Mouse (Mus musculus) heart, embryonic 14.5 days (tissue): ENCODE measurements around the gene Npm3. TPM values are rescaled to one million over a fixed set of nuclear protein-coding genes. Genes with fewer than 3 reads are reported as not detected.

Experiments
- ATAC-seq: fragments of 200-750 bp; cut with Nextera tagmentation; 2 replicates; pipeline ENCODE4 v1.8.0; 2017; ENCODE audit warnings: low read depth, moderate TSS enrichment; ENCODE audit not compliant: insufficient number of reproducible peaks, insufficient read depth, low FRiP score
- H3K27ac ChIP-seq, 2 experiments: fragments of 200-500 bp in 1 of 2; fragments of 300-500 bp in 1 of 2; sonication (generic) in 1 of 2; replicated peaks in 1 of 2; 2 replicates each; pipeline ENCODE4 v1.5.1; 2012 to 2014; ENCODE audit warnings: low read depth in 2 of 2, low read length in 2 of 2, control low read depth in 1 of 2, mild to moderate bottlenecking in 1 of 2, mixed read lengths in 1 of 2; ENCODE audit not compliant: control insufficient read depth in 1 of 2, insufficient read depth in 1 of 2
- H3K27me3 ChIP-seq: fragments of 300-500 bp; sonication (generic); 2 replicates; pipeline ENCODE4 v1.6.1; 2014; ENCODE audit warnings: mild to moderate bottlenecking, low read length, control low read depth; ENCODE audit not compliant: control insufficient read depth, insufficient read depth
- H3K36me3 ChIP-seq: fragments of 300-500 bp; sonication (generic); 2 replicates; pipeline ENCODE4 v1.6.1; 2014; ENCODE audit warnings: mild to moderate bottlenecking, control low read depth, low read length, mixed read lengths; ENCODE audit not compliant: control insufficient read depth, insufficient read depth
- H3K4me1 ChIP-seq, 2 experiments: fragments of 200-500 bp in 1 of 2; fragments of 300-500 bp in 1 of 2; sonication (generic) in 1 of 2; 2 replicates each; pipeline ENCODE4 v1.6.1; 2012 to 2014; ENCODE audit warnings: low read length in 2 of 2, control low read depth in 1 of 2, mixed read lengths in 1 of 2; ENCODE audit not compliant: control insufficient read depth in 2 of 2, insufficient read depth in 2 of 2
- H3K4me2 ChIP-seq: fragments of 300-500 bp; sonication (generic); 2 replicates; pipeline ENCODE4 v1.6.1; 2014; ENCODE audit warnings: mild to moderate bottlenecking, low read length
- H3K4me3 ChIP-seq, 2 experiments: fragments of 200-500 bp in 1 of 2; fragments of 300-500 bp in 1 of 2; sonication (generic) in 1 of 2; 2 replicates each; pipeline ENCODE4 v1.5.1; 2012 to 2014; ENCODE audit warnings: low read length in 2 of 2, mild to moderate bottlenecking in 2 of 2, control low read depth in 1 of 2, low read depth in 1 of 2, moderate library complexity in 1 of 2; ENCODE audit not compliant: control insufficient read depth in 1 of 2, insufficient read depth in 1 of 2
- H3K9ac ChIP-seq: fragments of 300-500 bp; sonication (generic); 2 replicates; pipeline ENCODE4 v1.6.1; 2014; ENCODE audit warnings: mild to moderate bottlenecking, low read length
- H3K9me3 ChIP-seq: fragments of 300-500 bp; sonication (generic); 2 replicates; pipeline ENCODE4 v1.6.1; 2016; ENCODE audit warnings: low read length, control low read depth; ENCODE audit not compliant: control insufficient read depth
- WGBS: fragments of 180-500 bp; shearing (Covaris S2); extraction: QIAGEN DNeasy Blood & Tissue Kit; methylation state at CpG from one replicate; pipeline ENCODE4 v1.1.7; 2014; 5-methylcytosine and 5-hydroxymethylcytosine counted together
- polyA plus RNA-seq: library from polyadenylated mRNA; unstranded; fragments of >200 nt; fragmentation: Nextera tagmentation; extraction: Ambion mirVana; gene quantifications from 2 replicates; pipeline ENCODE4 v1.2.1, GENCODE M21; 2014

The Npm3 gene
- polyA plus RNA-seq, 1 experiment from 2014 or later, result 10.2 TPM

DNA sequence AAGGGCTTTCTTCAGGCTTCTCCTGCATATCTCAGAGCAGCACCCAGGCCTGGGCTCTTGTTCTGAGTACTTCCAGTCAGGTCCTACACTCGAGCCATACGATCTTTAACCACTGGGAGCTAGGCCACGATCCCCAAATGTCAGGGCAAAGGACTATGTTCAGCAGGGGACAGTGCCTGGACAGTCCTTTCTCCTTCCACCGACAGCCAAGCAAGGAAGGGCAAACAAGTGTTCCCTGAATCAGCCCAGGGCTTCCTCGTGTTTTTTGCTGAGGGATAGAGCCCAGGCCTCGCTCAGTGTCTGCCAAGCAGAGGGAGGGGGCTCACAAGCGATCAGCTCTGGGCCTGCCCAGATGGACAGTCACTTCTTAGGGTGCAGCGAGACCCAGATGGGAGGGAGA, 19.3 kb downstream of the Npm3 start:
- peaks cover 0 to 3% of the 10 kb centered on the region in 2 experiments; a peak in 2 of 4 replicates for H3K4me1 ChIP-seq
- H3K27ac ChIP-seq, result no peak overlapping the region
- no peak for ATAC-seq
- H3K36me3 ChIP-seq, result no peaks in the 10 kb centered on the region
- WGBS, result 72% methylated on average over 8 of the region's 8 CpGs
- H3K4me2 ChIP-seq, result no peak overlapping the region
- no peaks in the 10 kb centered on the region for H3K9me3 ChIP-seq
- H3K4me3 ChIP-seq, result no peak overlapping the region
- H3K27me3 ChIP-seq, result peaks cover 32% of the 10 kb centered on the region
- H3K9ac ChIP-seq, result no peak overlapping the region

GRCm38 (mm10) chr19:45727231-45727630, 22.2 kb downstream of the Npm3 start:
- WGBS, result 67% methylated on average over 10 of the region's 10 CpGs
- H3K27me3 ChIP-seq, result peaks cover 5% of the 10 kb centered on the region; the same call in 1 of the 2 replicates

DNA sequence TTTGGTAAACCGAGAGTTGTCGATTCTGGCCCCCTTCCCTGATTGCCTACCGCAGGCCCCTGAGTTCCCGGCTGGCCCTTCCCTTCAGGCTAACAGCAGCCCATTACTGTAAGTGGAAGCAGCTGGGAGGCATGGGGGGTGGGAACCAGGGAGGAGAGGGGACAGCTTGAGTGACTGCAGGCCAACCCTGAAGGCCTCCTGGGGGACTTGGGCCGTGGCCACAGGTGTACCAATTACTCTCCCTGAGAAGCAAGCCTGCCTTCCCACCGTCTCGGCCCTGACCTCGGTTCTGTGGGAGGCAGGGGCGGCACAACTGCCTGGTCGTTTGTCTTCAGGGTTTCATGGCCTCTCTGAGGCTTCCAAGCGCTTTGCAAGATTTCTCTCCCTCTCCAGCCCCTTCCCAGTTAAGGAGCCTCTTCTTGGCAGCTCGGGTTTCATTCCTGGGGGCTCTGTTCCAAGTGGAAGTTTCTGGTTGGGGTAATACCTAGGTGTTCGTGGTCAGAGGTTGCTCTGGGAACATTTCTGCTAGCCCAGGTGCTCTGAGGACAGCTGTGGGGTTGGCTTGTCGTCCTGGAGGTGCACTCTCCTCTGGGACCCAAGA, 23.6 kb downstream of the Npm3 start:
- no peak overlapping the region for H3K4me2 ChIP-seq
- no peak overlapping the region for H3K9ac ChIP-seq
- no peaks in the 10 kb centered on the region for H3K27me3 ChIP-seq
- no peak overlapping the region for H3K4me3 ChIP-seq
- H3K4me1 ChIP-seq, result no peaks in the 10 kb centered on the region; a peak in 1 of 4 replicates
- no peaks in the 10 kb centered on the region for H3K9me3 ChIP-seq
- H3K27ac ChIP-seq, result no peak overlapping the region
- WGBS, result 45% methylated on average over 14 of the region's 14 CpGs
- H3K36me3 ChIP-seq, result no peaks in the 10 kb centered on the region
- ATAC-seq, result no peak

More at GRCm38 (mm10) chr19:45727231-45727630, 22.2 kb downstream of the Npm3 start:
- Histone ChIP-seq H3K4me2 (no peak overlapping the region), H3K4me1 (no peaks in the 10 kb centered on the region; a peak in 1 of 4 replicates), H3K9ac (no peak overlapping the region), H3K36me3 (no peaks in the 10 kb centered on the region), H3K4me3 (no peak overlapping the region), H3K9me3 (no peaks in the 10 kb centered on the region), H3K27ac (no peak overlapping the region)
- ATAC-seq, result no peak

DNA sequence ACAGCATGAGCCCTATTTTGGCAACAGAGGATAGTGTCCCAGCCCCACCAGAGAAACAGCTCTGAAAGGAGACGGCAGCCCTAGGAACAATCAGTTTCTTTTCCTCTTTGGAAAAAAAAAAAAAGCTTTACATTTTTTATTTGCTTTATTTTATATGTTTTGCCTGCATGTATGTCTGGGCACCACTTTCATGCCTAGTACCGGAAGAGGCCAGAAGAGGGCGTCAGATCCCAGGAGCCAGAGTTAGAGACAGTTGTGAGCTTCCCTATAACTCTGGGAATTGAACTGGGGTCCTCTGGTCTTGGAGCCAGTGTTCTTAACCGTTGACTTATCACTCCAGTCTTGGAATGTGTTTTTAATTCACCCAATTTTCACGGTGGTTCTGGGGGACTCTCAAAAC, 27.2 kb downstream of the Npm3 start:
- H3K27me3 ChIP-seq, result no peaks in the 10 kb centered on the region
- no peak overlapping the region for H3K9ac ChIP-seq
- H3K4me1 ChIP-seq, result peaks cover 3 to 13% of the 10 kb centered on the region in 2 experiments
- WGBS, result 72% methylated on average over 5 of the region's 5 CpGs
- no peaks in the 10 kb centered on the region for H3K9me3 ChIP-seq
- H3K27ac ChIP-seq, result no peak overlapping the region
- H3K4me3 ChIP-seq, result no peak overlapping the region
- H3K4me2 ChIP-seq, result no peak overlapping the region
- H3K36me3 ChIP-seq, result no peaks in the 10 kb centered on the region
- no peak for ATAC-seq

- peak overlapping the region; percentile 64 for H3K4me2 ChIP-seq
- peaks cover 3 to 13% of the 10 kb centered on the region in 2 experiments for H3K4me1 ChIP-seq
- no peak for ATAC-seq
- H3K27me3 ChIP-seq, result no peaks in the 10 kb centered on the region
- peak overlapping the region in 1 of 2 experiments; percentile 27; a peak in 1 of 4 replicates for H3K4me3 ChIP-seq
- no peaks in the 10 kb centered on the region for H3K36me3 ChIP-seq
- WGBS, result 40% methylated on average over 3 of the region's 3 CpGs
- peak overlapping the region; percentile 36 for H3K9ac ChIP-seq
- H3K27ac ChIP-seq, result no peak overlapping the region
- no peaks in the 10 kb centered on the region for H3K9me3 ChIP-seq
These were observed 31.1 kb downstream of the Npm3 start for GRCm38 (mm10) chr19:45718286-45718685.

GRCm38 (mm10) chr19:45717493-45718220, 31.7 kb downstream of the Npm3 start:
- Histone ChIP-seq H3K36me3 (no peaks in the 10 kb centered on the region), H3K4me1 (peaks cover 3 to 13% of the 10 kb centered on the region in 2 experiments), H3K4me3 (peak overlapping the region; percentile 19 to 27; a peak in 3 of 4 replicates), H3K9ac (peak overlapping the region; percentile 36), H3K27me3 (no peaks in the 10 kb centered on the region), H3K4me2 (peak overlapping the region; percentile 64), H3K9me3 (no peaks in the 10 kb centered on the region), H3K27ac (peak overlapping the region in 1 of 2 experiments; percentile 34; a peak in 1 of 4 replicates)
- 7% methylated on average over 16 of the region's 16 CpGs for WGBS
- peak; percentile 55; the same call in 1 of the 2 replicates for ATAC-seq

- H3K36me3 ChIP-seq, result no peaks in the 10 kb centered on the region
- peaks cover 0 to 5% of the 10 kb centered on the region in 2 experiments; a peak in 1 of 4 replicates for H3K4me1 ChIP-seq
- WGBS, result 62% methylated on average over 3 of the region's 3 CpGs
- no peaks in the 10 kb centered on the region for H3K9me3 ChIP-seq
- ATAC-seq, result no peak
- no peak overlapping the region for H3K4me2 ChIP-seq
- no peak overlapping the region for H3K27ac ChIP-seq
- no peaks in the 10 kb centered on the region for H3K27me3 ChIP-seq
- no peak overlapping the region for H3K9ac ChIP-seq
- H3K4me3 ChIP-seq, result no peak overlapping the region
These were observed 40.7 kb downstream of the Npm3 start for GRCm38 (mm10) chr19:45708704-45709103.
